Mouse (Mus musculus) activated CD4-positive, CD25-positive, alpha-beta regulatory T cell, adult 9 weeks (primary cell): ENCODE data around the gene Tmem56. TPM values are rescaled to one million over a fixed set of nuclear protein-coding genes. Genes with fewer than 3 reads are reported as not detected.

Experiments
- polyA plus RNA-seq: library from polyadenylated mRNA; unstranded; fragments of 100-300 nt; shearing (Covaris generic); gene quantifications from one replicate; pipeline ENCODE4 v1.2.1, GENCODE M21; 2017

Tmem56 gene
- not detected for polyA plus RNA-seq

GRCm38 (mm10) chr3:121282998-121283397, at the start of gene Tmem56:
Gene Tmem56, minus strand, starts transcription at chr3:121283098.

GRCm38 (mm10) chr3:121291560-121292258, 8.8 kb upstream of the Tmem56 start, which contains the start of gene Alg14:
Gene Alg14, plus strand, starts transcription at chr3:121291773.

GRCm38 (mm10) chr3:121171243-121171871, 111.5 kb downstream of the Tmem56 start, which contains the start of gene Rwdd3:
Gene Rwdd3, minus strand, starts transcription at chr3:121171695.

Other genes with a start within 250 kb of the Tmem56 start
- gene Rwdd3, start 111.4 kb downstream of the Tmem56 start, polyA plus RNA-seq, result 3.9 TPM
- 19.2 TPM for gene Alg14, start 8.7 kb upstream of the Tmem56 start, polyA plus RNA-seq
- gene Cnn3, start 143.4 kb upstream of the Tmem56 start, polyA plus RNA-seq, result 8.1 TPM
- gene Slc44a3, start 249.3 kb upstream of the Tmem56 start, polyA plus RNA-seq, result not detected